Mouse (Mus musculus) retina, postnatal 1 day (tissue): Measurements from ENCODE around the gene Agbl1.

Experiments
- DNase-seq: peaks from one replicate; pipeline ENCODE4 v3.0.0-alpha.2; 2012

Agbl1 gene

DNA sequence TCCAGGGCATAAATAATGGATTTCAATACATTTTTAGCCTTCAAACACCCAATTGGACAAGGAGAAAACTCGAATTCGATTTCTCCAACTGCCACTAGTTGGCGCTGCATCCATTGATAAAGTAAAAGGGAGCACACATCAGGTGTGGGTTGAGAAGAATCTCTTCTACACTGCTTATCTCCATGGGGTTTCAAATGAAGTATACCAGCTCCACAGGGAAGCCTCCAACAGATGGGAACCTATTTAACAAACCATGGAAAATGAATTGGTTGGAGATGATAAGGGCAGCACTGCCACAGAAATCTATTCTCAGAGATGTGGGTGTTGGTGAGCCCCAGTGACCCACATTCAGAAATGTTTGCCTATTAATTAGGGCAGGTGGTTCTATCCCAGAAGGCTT lies 741.6 kb downstream of the Agbl1 start:
- DNase-seq, result peak; percentile 72

DNA sequence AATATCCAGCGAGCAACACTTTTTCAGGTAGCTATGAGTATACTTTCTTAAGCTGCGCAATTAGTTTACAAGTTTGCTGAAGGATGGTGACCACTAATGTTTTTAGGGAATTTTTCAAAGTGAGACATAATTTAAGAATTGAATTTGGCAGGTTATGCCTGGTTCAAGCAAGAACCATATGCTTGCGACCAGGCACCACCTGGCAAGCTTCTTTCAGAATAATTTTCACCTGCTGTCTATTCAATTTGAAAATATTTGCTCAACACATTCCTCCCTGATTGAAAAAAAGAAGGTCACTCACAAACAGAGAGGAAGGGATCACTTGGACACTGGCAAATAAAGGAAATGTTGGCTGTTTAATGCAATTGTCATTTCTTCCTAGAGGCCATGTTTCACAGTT lies 779.9 kb downstream of the Agbl1 start:
- no peak for DNase-seq

DNA sequence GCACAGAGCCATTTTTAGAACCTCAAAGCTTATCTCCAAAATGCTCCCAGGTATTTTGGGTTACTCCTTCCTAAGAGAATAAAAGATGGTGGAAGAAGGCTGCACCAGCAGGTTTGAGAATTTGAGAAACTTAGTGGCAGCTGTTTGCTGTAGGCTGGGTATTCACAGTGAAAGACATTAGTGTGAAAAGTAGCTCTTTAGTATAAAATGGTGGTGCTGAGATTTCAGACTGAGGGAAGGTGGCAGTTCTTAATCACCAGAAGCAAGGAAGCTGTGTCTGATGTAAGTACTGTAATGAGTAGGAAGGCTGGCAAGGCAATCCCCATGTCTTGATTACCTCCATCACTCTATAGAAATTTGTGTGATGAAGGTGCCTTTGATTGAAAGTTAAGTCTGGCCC lies 799.3 kb downstream of the Agbl1 start:
- DNase-seq, result no peak

DNA sequence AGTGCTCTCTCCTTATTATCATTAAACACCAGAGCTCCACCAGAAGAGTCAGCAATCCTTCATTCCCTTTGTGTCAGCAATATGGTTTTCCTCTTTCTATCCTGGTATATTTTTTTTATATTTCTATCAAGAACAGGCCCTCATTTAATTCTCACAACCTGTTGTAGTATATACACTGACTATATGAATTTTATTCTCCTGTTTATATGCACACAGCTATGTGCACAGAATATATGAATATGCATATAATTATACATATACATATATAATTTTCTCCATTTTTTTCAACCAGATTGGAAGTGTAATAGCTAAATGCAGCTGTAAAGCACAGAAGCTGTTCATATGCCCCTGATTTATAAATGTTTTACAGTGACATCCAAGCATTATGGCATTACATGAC lies 846.3 kb downstream of the Agbl1 start:
- DNase-seq, result no peak

DNA sequence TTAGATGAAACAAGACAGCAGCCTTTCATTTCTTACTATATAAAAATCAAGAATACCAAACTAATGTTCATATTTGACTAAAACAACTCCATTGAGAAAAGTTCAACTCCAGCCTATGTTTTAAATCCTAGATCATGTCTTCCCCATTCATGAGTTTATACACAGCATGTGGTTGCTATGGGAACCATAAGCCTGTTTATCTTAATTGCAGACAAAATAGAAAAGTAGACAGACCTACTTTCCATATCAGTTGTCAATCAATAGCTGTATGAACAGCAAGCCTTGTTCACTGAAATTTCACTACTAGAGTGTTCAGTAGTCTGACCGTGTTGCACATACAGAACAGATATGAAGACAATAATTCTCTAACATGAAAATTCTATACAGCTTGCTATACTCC lies 857.6 kb downstream of the Agbl1 start:
- DNase-seq, result peak; percentile 5

DNA sequence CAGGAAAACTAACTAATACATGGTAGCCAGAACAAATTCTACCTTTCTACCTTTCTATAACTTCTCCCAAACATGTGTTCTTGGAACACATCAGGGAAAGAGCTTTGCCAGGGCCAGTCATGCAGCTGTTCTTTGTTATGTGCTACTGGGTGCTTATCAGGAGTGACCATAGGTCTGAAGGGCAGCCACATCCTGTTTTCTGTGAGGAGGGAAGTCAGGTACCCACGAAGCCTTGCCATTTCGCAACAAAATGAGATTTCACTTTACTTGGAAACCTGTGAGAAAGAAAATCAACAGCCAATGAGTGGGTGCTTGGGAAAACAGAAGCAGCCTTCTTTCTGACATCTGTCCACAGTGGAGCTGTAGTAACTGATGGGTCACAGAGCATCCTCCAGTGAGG lies 865.5 kb downstream of the Agbl1 start:
- DNase-seq, result no peak

DNA sequence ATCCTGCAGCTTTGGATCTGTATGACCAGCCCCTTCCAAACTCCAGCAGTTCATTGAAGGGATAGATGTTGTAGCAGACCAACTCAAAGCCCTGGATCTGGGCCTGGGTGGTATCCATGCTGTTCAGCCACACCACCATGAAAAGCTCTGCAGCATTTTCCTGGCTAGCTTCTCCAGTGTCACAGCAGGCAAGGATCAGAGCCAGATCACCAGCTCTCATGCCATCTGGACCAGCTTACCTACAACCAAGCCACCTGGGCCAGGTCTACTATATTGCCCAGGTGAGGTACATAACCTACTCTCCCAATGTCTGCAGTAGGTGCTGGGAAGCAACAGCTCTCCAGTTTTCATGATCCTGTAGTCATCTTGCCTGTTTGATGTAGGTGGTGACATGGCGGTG lies 884.3 kb downstream of the Agbl1 start:
- no peak for DNase-seq

DNA sequence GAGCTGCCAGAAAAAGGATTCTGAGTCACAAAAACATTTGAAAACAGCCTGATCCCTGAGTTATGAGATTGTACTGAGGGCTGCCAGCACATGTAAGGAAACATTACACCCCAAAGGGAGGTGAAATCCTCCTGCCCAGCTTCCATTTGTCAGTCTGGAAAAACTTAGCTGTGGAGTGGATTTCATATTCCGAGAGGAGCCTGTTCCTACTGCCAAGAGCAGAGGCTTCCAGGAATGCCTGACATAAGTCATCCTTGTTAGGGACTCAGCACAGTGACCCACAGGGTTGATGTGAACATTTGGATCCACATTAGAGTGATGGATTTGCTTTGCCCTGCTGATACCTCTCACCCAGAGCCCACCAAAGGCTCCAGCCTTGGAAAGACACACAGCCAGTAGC lies 899.4 kb downstream of the Agbl1 start:
- no peak for DNase-seq

DNA sequence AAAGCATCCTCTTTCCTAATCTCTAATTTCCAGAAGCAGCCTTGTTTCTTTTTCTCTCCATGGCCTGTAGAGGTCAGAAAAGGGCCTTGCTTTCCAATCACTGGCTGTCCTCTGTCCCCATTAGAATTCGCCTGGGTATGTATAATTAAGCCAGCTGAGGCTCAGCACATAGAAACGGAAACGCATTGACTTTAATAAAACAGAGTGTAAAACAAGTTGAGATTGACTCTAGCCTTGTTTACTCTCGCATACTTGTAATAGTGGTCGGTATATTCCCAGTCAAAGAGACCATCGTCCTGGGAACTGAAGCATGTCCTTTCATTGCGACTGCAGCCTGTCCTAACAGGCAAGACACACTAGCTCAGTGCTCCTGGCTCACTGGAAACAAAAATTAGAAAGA lies 902.3 kb downstream of the Agbl1 start:
- DNase-seq, result peak; percentile 68

DNA sequence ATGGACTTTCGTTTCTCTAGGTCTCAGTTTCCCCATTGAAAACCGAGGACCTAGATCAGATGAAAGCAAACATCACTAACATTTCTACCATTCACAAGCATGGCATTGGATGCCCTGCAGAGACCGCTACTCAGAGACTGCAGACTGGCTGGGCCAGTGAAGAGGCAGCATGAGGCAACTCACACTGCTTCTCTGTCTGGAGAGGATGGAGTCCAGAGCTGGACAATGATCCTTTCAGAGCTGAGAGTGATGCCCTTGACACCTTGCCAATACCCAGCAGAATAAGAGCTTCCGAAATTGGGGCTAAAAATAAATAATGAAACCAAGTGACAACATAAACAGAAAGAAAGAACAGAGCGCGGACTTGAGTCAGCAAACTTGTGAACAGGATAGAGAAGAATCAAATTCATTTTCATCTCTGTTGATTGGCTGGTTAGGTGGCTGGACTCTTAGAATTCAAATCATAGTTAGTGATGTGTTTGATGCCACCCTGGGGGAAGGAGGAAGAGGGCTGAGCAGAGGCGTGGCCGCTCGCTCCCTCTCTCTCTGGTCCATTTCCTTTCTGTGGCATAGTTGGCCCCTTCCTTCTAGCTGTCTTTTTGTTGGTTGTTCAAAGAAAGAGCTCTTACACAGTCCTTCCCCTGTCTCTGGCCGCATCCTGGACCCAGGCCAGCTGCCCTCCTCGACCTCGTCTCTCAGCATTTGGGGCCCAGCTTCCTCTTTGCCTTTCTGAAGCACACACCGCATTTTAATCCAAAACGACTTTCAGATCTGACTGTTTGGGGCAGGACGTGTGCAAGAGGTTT lies 903.1 kb downstream of the Agbl1 start:
- peak; percentile 52 for DNase-seq

DNA sequence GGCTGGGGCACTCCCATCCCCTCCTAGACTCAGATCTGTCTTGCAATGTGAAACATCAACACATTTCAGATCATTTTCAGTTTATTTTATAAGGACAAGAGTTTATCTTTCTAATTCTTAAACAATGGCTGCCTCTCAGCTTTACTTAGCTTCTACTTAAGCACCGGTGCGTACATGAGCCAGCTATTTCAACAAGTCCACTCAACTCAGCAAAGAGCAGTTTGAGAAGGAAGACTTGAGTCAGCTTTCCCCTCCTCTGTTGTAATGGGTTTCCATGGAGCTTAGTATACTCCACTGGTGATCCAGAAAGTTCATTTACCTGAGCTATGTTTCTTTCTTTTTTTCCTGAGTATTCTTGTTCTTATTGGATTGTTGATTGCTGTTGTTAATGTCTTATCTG lies 905.2 kb downstream of the Agbl1 start:
- no peak for DNase-seq

DNA sequence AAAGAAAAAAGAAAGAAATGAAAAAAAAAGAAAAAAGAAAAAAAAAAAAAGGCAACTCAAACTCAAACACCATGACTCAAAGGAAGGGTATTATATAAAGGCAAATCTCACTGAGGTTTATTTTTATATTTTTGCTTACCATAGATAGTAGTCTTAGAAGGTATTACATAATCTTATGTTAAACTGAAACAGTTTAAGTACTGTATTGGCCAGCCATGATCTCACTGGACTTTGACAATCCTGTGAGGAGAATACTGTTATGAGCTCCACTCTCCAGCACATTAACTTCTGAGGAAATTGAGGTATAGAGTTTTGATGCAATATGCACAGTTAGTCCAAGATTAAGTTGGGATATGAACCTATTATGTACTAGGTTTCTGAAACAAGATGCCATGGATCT lies 909.0 kb downstream of the Agbl1 start:
- DNase-seq, result no peak

DNA sequence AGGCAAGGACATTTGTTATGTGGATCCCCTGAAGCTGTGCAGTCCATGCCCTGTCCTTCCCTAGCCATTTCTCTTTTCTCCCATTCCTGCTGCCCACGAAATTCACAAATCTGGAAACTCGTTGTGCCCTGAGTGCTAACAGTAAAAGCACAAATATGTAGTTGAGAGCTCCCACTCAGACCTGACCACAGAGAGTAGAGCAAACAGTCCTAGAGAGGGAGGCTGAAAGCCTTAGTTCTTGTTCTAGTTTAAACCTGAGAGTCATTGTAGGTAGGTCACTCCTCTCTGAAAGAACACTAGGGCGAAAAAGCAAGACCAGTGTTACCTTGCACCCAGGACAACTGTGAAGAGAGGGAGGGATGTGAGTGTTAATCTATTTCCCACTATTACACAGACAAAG lies 917.8 kb downstream of the Agbl1 start:
- DNase-seq, result no peak

DNA sequence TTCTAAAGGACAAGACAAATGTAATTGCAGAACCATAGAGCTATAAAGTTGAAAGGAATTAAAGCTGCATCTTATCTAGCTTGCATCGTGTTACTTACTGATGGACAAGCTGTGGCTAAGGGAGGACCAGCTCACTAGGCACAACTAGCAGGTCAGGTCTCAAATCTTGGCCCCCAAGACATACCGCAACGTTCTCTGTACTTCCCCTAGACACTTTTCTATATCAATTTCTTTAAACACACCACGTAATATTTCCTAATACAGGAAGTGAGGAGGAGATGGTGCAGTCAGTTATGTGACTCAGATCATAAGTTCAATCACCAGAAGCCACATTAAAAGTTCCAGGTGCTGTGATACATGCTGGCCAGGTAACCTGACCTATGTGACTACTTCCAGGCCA lies 919.1 kb downstream of the Agbl1 start:
- DNase-seq, result no peak

DNA sequence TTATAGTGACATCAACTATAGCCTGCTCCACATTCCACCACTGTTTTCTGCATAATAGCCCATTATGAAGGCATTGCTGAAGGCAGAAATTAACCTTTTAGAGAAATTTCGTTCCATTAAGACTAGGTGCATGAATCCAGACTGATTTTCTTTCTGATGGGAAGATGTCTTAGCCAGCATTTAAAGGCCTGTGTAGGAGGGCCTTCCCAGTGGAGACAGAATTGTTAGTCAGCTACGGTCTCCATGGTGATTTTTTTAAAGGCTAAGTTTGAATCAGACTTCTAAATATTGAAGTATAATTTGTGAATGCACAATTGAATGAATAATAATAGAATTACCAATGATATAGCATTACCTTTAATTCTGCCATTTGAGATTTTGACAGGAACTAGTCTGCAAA lies 920.2 kb downstream of the Agbl1 start:
- DNase-seq, result no peak

DNA sequence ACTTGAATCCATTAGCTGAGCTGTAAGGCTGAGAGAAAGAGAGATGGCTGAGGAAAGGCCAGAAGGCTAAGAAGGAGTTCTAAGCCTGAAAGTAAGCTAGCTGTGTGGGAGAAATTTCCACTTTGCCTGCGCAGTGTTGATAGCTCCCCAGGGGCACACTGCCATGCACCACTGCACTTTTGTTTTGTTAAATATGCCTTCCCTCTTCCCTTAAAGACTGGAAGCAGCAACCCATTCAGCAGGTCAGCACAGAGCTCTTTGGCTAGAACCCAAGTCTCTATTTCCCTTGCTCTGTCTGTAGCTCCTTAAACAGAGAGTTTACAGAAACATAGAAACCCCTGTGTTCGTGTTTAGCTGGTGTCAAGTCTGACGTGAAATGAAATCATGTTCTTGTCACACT lies 922.7 kb downstream of the Agbl1 start:
- DNase-seq, result peak; percentile 4

DNA sequence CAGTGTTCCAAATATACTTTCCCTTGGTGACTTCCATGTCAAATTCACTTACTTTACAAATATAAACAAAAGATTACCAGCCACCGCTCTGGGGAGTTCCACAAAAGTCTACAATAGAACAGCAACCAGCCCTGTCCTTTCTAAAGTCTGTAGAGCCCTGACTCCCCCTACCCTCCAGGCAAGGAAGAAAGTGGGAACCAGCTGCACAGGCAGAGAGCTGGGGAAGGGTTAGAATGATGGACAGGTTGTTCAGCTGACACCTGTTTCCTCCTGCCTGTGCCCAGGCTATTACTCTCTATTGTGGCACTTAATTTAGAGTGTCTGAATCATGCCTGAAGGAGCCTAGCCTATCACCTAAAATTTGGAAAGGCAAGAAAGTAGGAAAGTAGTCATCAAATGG lies 923.2 kb downstream of the Agbl1 start:
- DNase-seq, result no peak

DNA sequence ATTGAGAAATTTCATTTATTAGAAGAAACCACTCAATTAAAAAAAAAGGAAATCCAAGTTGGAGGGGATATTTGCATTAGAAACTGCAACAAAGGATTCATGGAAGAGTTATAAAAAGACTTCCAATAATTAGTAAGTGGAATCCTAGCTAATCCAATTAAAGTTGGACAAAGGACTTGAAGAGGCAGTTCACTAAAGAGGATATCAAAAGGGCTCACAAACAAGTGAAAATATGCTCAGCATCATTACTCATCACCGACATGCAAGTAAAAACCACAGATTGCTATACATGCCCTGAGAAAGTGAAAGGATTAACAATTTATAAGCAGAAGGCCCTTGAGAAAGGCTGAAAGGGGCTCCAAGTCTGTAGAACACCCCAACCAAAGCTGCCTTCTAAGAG lies 935.2 kb downstream of the Agbl1 start:
- peak; percentile 58 for DNase-seq
